Mouse (Mus musculus): ENCODE data around the gene Gabpb1. TPM values are rescaled to one million over a fixed set of nuclear protein-coding genes. Genes with fewer than 3 reads are reported as not detected.

Gene Gabpb1
- polyA plus RNA-seq, 1 experiment from 2014 or later = 71.6 TPM

DNA sequence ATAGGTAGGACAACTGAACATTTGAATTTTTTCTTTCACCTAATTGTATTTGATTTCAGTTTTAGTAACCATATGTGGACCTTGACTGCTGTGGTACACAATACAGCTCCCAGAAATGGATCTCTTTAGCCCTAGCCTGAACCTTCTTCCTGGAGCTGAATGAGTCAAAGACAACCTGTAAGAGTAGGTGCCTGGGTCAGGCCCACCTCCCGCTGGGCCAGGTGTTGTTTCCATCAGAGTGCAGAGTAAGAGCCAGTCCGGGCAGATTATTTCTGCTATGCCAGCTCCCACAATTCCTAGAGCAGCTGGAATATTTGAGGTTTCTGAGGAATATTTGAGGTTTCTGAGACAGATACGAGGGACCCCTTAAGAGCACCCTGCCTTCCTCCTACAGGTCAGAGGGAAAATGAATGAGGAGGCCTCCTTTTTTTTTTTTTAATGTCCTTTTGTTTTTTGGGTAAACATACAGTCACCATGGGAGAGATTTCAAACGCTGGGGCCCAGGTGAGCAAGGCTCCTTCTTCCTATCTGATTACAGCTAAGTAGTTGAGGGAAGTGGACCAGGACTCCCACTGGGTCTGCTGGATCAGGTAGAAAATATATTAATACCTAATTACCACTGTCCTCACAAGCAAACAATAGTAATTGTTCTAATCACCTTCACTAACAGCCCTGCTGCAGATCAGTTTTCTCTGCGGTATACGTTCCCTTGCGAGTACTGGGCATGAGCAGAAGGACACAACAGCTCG lies 91.3 kb downstream of the Gabpb1 start:
- no peak overlapping the region for H3K27ac ChIP-seq
- H3K4me3 ChIP-seq = no peak overlapping the region
- no peaks in the 10 kb centered on the region for H3K36me3 ChIP-seq
- no peak overlapping the region for H3K9ac ChIP-seq
- ATAC-seq (ENCODE audit: insufficient number of reproducible peaks, insufficient read depth, low FRiP score, low TSS enrichment) = no peak
- H3K27me3 ChIP-seq = no peaks in the 10 kb centered on the region
- no peak overlapping the region for H3K4me2 ChIP-seq (replicated peaks)
- WGBS = 81% methylated on average over 8 of the region's 8 CpGs
- no peaks in the 10 kb centered on the region for H3K4me1 ChIP-seq
- H3K9me3 ChIP-seq = no peaks in the 10 kb centered on the region

DNA sequence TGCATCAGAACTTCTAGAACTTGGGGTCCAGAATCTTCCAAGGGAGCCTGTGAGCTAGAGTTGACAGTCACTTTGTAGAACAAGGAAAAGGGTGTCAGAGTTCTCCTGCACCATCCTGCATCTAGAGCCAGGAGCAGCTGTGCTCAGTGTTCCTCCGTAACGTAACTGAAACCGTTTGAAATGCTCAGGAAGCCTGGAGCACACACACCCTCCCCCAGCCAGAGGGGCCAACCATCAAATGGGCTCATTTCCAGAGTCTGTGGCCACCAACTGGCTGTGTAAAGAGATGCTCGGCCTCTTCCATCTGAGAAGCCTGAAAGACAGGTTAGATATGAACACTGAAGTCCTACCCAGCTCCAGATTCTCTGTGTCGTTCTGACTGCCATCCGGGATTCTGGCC lies 92.2 kb downstream of the Gabpb1 start:
- no peak for ATAC-seq (ENCODE audit: insufficient number of reproducible peaks, insufficient read depth, low FRiP score, low TSS enrichment)
- no peak overlapping the region for H3K9ac ChIP-seq
- no peaks in the 10 kb centered on the region for H3K27me3 ChIP-seq
- H3K4me2 ChIP-seq (replicated peaks) = no peak overlapping the region
- no peak overlapping the region for H3K27ac ChIP-seq
- H3K4me3 ChIP-seq = no peak overlapping the region
- no peaks in the 10 kb centered on the region for H3K4me1 ChIP-seq
- H3K36me3 ChIP-seq = no peaks in the 10 kb centered on the region
- 68% methylated on average over 6 of the region's 6 CpGs for WGBS
- no peaks in the 10 kb centered on the region for H3K9me3 ChIP-seq

DNA sequence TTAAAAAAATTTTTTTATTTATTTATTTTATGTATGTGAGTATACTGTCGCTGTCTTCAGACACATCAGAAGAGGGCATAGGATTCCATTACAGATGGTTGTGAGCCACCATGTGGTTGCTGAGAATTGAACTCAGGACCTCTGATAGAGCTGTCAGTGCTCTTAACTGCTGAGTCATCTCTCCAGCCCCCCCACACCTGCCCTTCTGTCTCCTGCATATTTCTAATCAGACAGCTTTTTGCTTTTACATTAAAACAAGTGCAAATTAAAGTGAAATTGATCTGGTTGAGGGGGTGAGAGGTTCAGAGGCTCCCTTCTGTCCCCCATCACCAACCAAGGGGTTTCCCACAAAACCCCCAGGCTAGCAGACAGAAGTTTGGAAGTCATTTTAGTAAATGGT lies 96.9 kb downstream of the Gabpb1 start:
- Histone ChIP-seq H3K36me3 (no peaks in the 10 kb centered on the region), H3K4me1 (no peaks in the 10 kb centered on the region), H3K27ac (no peak overlapping the region), H3K4me3 (no peak overlapping the region), H3K9ac (no peak overlapping the region), H3K4me2 (replicated peaks) (no peak overlapping the region), H3K27me3 (no peaks in the 10 kb centered on the region), H3K9me3 (no peaks in the 10 kb centered on the region)
- WGBS = 88% methylated on average over 1 of the region's 1 CpGs
- ATAC-seq (ENCODE audit: insufficient number of reproducible peaks, insufficient read depth, low FRiP score, low TSS enrichment) = no peak

Other genes with a start within 250 kb of the Gabpb1 start
- gene Atp8b4, start 175.7 kb downstream of the Gabpb1 start, polyA plus RNA-seq (2016; fragmentation: Nextera tagmentation; extraction: Ambion mirVana) = 1.5 and 2.6 TPM in 2 replicates
- gene Slc27a2, start 123.9 kb downstream of the Gabpb1 start, polyA plus RNA-seq (2016; fragmentation: Nextera tagmentation; extraction: Ambion mirVana) = 4.3 and 4.5 TPM in 2 replicates
- gene Hdc, start 57.0 kb downstream of the Gabpb1 start, polyA plus RNA-seq (2016; fragmentation: Nextera tagmentation; extraction: Ambion mirVana) = 0.99 and 1.3 TPM in 2 replicates
- 38.7 and 43.7 TPM in 2 replicates for gene Usp8, start 31.0 kb upstream of the Gabpb1 start, polyA plus RNA-seq (2016; fragmentation: Nextera tagmentation; extraction: Ambion mirVana)
- gene Usp50, start 107.1 kb upstream of the Gabpb1 start, polyA plus RNA-seq (2016; fragmentation: Nextera tagmentation; extraction: Ambion mirVana) = 3.2 and 3.3 TPM in 2 replicates
- 54.4 and 55.4 TPM in 2 replicates for gene Trpm7, start 199.9 kb upstream of the Gabpb1 start, polyA plus RNA-seq (2016; fragmentation: Nextera tagmentation; extraction: Ambion mirVana)

All from embryonic facial prominence, embryonic 12.5 days (tissue).